Mouse (Mus musculus) CH12.LX (cell line): ENCODE data around the gene Naa30.

Experiments
- BHLHE40 ChIP-seq: IDR thresholded peaks from 2 replicates; pipeline ENCODE4 v1.6.1; 2011; ENCODE audit warnings: mild to moderate bottlenecking, low read depth, low read length, improper control_type of control experiment
- CHD2 ChIP-seq: IDR thresholded peaks from 2 replicates; pipeline ENCODE4 v1.6.1; 2011; ENCODE audit warnings: low read length, improper control_type of control experiment
- CTCF ChIP-seq, 2 experiments: IDR thresholded peaks in 1 of 2; conservative IDR thresholded peaks in 1 of 2; 2 replicates each; pipeline ENCODE4 v1.5.1; 2011 to 2012; ENCODE audit warnings: low read depth in 2 of 2, low read length in 2 of 2, improper control_type of control experiment in 1 of 2, inconsistent platforms in 1 of 2, mild to moderate bottlenecking in 1 of 2, moderate library complexity in 1 of 2
- EP300 ChIP-seq: IDR thresholded peaks from 2 replicates; pipeline ENCODE4 v1.6.1; 2011; ENCODE audit warnings: low read length, improper control_type of control experiment
- KAT2A ChIP-seq: IDR thresholded peaks from 2 replicates; pipeline ENCODE4 v1.6.1; 2012; ENCODE audit warnings: low read length, improper control_type of control experiment, inconsistent platforms; ENCODE audit not compliant: insufficient replicate concordance
- POLR2A ChIP-seq: IDR thresholded peaks from 2 replicates; pipeline ENCODE4 v1.6.1; 2011; ENCODE audit warnings: low read depth, mild to moderate bottlenecking, improper control_type of control experiment, low read length
- TCF12 ChIP-seq: IDR thresholded peaks from 2 replicates; pipeline ENCODE4 v1.6.1; 2014; ENCODE audit warnings: low read depth, mild to moderate bottlenecking, inconsistent platforms, low read length, improper control_type of control experiment

DNA sequence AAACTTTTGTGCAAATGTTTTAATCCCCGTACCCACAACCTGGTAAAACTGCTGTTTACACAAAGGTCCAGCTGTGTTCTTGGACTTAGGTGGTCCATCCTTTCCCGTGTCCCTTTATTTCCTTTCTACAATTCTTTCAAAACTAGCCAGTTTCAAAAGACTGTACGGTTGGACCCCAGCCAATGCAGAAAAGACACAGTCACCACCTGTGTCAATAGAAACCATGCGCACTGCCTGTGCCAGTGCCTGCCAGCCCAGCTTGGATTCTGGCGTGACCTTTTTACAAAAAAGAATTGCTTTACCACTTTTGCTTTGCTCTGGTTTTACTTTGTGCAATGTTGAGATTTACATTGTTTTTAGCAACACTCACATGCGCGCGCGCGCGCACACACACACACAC is 55.0 kb downstream of the Naa30 start:
- TF ChIP-seq EP300 (no peak), CHD2 (no peak), CTCF (conservative IDR thresholded peaks at IDR 0.05 in 1 of 2, IDR thresholded peaks at IDR 0.05 in 1 of 2; ENCODE audit: low read depth in 2 of 2, low read length in 2 of 2) (no peak), POLR2A (no peak), KAT2A (no peak), BHLHE40 (no peak), TCF12 (no peak)
